Mouse (Mus musculus) heart, adult 2 months (tissue): ENCODE data around the gene Cilp. TPM values are rescaled to one million over a fixed set of nuclear protein-coding genes. Genes with fewer than 3 reads are reported as not detected.
A peak's percentile ranks its signal among the peaks of the same experiment; 100 is the strongest.

Experiments
- DNase-seq, 2 experiments: peaks; one replicate each; pipeline ENCODE4 v3.0.0; 2021
- H3K27ac ChIP-seq: fragments of 200-600 bp; 2 replicates; pipeline ENCODE4 v1.8.1; 2022
- H3K27me3 ChIP-seq: fragments of 200-500 bp; 2 replicates; pipeline ENCODE4 v1.6.1; 2012; ENCODE audit warnings: mild to moderate bottlenecking, low read length, inconsistent platforms, mixed read lengths; ENCODE audit not compliant: control insufficient read depth, insufficient read depth
- H3K36me3 ChIP-seq: fragments of 200-500 bp; 2 replicates; pipeline ENCODE4 v1.6.1; 2012; ENCODE audit warnings: low read length, inconsistent platforms; ENCODE audit not compliant: control insufficient read depth, insufficient read depth
- H3K4me1 ChIP-seq: fragments of 200-500 bp; 2 replicates; pipeline ENCODE4 v1.6.1; 2011; ENCODE audit warnings: low read length; ENCODE audit not compliant: control insufficient read depth, insufficient read depth
- H3K4me3 ChIP-seq: fragments of 200-600 bp; 2 replicates; pipeline ENCODE4 v1.8.1; 2022
- H3K79me2 ChIP-seq: fragments of 200-500 bp; replicated peaks from 2 replicates; pipeline ENCODE4 v1.6.1; 2012; ENCODE audit warnings: mild to moderate bottlenecking, inconsistent platforms, low read length, moderate library complexity, mixed read lengths; ENCODE audit not compliant: control insufficient read depth, insufficient read depth
- H3K9ac ChIP-seq: fragments of 200-500 bp; 2 replicates; pipeline ENCODE4 v1.6.1; 2012; ENCODE audit warnings: low read depth, mild to moderate bottlenecking, control low read depth, inconsistent platforms, low read length, mixed read lengths
- CTCF ChIP-seq: fragments of 200-600 bp; IDR thresholded peaks from 2 replicates; pipeline ENCODE4 v1.8.1; 2022; ENCODE audit warnings: antibody characterized with exemption, mild to moderate bottlenecking, moderate library complexity
- EP300 ChIP-seq: fragments of 200-500 bp; IDR thresholded peaks from 2 replicates; pipeline ENCODE4 v1.6.1; 2011; ENCODE audit warnings: low read depth, low read length, control low read depth; ENCODE audit not compliant: insufficient read depth
- POLR2A ChIP-seq: fragments of 200-500 bp; IDR thresholded peaks from 2 replicates; pipeline ENCODE4 v1.6.1; 2011; ENCODE audit warnings: mild to moderate bottlenecking, low read depth, low read length, control low read depth; ENCODE audit not compliant: insufficient read depth
- WGBS: fragments of 180-500 bp; shearing (Covaris S2); methylation state at CpG from one replicate; pipeline ENCODE4 v1.1.7; 2018; 5-methylcytosine and 5-hydroxymethylcytosine counted together
- intact Hi-C: fragments of 180-260 bp; cut with DNase I; formaldehyde crosslinking; loops from one replicate; pipeline ENCODE4 v1.15.1; 2025
- polyA plus RNA-seq: library from polyadenylated mRNA; depleted of rRNA; stranded (reverse); fragments of >200 nt; gene quantifications from 2 replicates; pipeline ENCODE4 v1.2.3, GENCODE M21; 2012
- total RNA-seq, 2 experiments: library from RNA; stranded (reverse); gene quantifications; 2 replicates each; pipeline ENCODE4 v1.2.3; 2021

Gene Cilp
- total and polyA plus RNA-seq, 3 experiments, result 3.0 to 4.8 (median 4.8) TPM

DNA sequence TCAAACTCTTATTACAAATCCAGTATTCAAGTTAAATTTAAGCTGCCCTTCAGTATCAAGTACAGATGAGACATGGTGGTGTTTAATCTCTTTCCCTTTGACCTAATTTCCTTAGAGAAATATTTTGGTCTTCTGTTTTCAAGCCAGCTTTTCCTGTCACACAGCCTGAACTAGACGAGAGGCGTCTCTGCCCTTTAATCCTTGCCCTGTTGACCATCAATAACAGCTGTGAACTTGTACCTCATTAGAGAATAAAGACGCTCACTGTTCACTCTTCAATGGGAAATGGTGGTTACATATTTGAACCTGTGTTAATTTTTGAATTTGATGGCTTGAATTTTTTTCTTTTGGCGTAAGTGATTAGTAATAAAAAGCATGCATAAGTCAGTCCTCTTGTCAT lies 39.3 kb downstream of the Cilp start:
- Histone ChIP-seq H3K36me3 (peaks cover 53% of the 10 kb centered on the region), H3K9ac (no peak overlapping the region), H3K4me3 (no peak overlapping the region), H3K27ac (peak overlapping the region; percentile 53), H3K4me1 (peaks cover 13% of the 10 kb centered on the region), H3K27me3 (no peaks in the 10 kb centered on the region), H3K79me2 (no peaks in the 10 kb centered on the region; the same call in 1 of the 2 replicates)
- 24% methylated on average over 4 of the region's 4 CpGs for WGBS
- no peak for TF ChIP-seq EP300
- TF ChIP-seq CTCF, result no peak
- TF ChIP-seq POLR2A, result no peak
- intact Hi-C loops, result no loop called here
- no peak for DNase-seq

DNA sequence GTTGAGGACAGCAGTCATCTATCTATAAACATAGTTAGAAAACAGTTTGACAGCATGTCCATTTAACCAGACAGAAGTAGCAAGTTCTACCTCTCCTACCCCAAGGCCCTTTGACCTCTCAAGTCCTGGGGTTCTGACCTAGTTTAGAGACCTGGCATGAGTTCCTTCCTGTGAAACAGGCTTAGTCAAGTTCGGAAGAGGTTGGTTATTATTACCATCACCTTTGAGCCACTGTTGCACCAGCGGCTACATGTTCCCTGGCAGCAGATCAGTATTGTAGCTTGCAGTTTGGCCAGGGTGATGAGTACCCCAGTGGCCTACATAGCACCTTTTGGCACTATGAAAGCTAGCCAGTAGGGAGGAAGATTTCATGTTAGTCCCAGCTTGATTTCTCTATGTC lies 41.7 kb downstream of the Cilp start:
- H3K79me2 ChIP-seq, result no peaks in the 10 kb centered on the region; the same call in 1 of the 2 replicates
- DNase-seq, result peak in 1 of 2 experiments; percentile 59
- H3K27ac ChIP-seq, result peak overlapping the region; percentile 60
- TF ChIP-seq CTCF, result no peak
- 0 out of 2 replicates have a peak, but pooled peaks have one; percentile 18 for TF ChIP-seq EP300
- no peak for TF ChIP-seq POLR2A
- H3K9ac ChIP-seq, result no peak overlapping the region
- intact Hi-C loops, result no loop called here
- peaks cover 45% of the 10 kb centered on the region for H3K36me3 ChIP-seq
- 56% methylated on average over 2 of the region's 2 CpGs for WGBS
- H3K4me3 ChIP-seq, result no peak overlapping the region
- peaks cover 12% of the 10 kb centered on the region for H3K4me1 ChIP-seq
- no peaks in the 10 kb centered on the region for H3K27me3 ChIP-seq

DNA sequence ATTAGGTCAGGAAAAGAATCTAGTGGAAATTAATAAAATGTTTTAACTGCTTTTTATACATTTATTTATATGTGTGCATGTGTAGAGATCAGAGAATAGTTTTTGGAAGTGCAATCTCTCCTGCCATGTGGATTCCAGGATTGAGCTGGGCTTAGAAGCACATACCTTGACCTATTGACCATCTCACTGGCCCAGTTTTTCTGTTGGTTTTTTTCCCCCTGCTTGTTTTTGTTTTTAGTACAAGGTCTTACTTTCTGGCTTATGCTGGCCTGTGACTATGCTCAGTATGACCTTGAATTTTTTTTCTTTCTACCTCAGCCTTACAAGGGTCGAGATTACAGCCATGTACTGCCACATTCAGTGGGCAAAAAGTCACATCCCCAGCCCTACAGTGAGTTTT lies 43.0 kb downstream of the Cilp start:
- Histone ChIP-seq H3K36me3 (peaks cover 38% of the 10 kb centered on the region), H3K79me2 (no peaks in the 10 kb centered on the region; the same call in 1 of the 2 replicates), H3K4me3 (no peak overlapping the region), H3K9ac (no peak overlapping the region), H3K4me1 (peaks cover 12% of the 10 kb centered on the region), H3K27me3 (no peaks in the 10 kb centered on the region), H3K27ac (no peak overlapping the region)
- WGBS, result 55% methylated on average over 1 of the region's 1 CpGs
- DNase-seq, result no peak
- TF ChIP-seq CTCF (no peak), POLR2A (no peak), EP300 (no peak)
- intact Hi-C loops, result no loop called here

DNA sequence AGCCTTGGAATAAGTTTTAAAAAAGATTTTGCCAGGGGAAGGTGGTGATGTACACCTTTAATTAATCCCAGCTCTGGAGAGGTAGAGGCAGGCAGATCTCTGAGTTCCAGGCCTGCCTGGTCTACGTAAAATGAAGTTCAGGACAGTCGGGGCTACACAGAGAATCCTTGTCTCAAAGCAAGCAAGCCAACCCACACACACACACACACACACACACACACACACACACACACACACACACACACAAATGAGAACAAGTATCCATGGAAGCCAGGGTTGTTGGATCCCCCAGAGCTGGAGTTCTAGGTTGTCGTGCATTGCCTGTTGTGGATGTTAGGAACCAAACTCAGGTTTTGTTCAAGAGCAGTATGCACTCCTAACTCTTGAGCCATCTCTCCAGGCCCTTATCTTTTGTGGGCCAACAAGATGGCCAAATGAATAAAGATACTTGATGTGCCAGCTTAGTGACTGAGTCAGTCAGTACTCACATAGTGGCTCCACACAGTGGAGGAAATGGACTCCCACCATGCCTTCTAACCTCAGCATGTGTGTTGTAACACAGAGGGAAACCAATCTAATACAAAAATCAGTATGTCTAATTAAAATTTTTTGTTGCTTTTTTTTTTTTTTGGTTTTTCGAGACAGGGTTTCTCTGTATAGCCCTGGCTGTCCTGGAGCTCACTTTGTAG lies 47.8 kb downstream of the Cilp start:
- no peak overlapping the region for H3K9ac ChIP-seq
- peaks cover 12% of the 10 kb centered on the region for H3K36me3 ChIP-seq
- H3K79me2 ChIP-seq, result no peaks in the 10 kb centered on the region; the same call in 1 of the 2 replicates
- TF ChIP-seq EP300, result no peak
- no peak for TF ChIP-seq POLR2A
- TF ChIP-seq CTCF, result no peak
- no peak overlapping the region for H3K27ac ChIP-seq
- WGBS, result 94% methylated on average over 4 of the region's 4 CpGs
- DNase-seq, result no peak
- H3K27me3 ChIP-seq, result no peaks in the 10 kb centered on the region
- H3K4me3 ChIP-seq, result no peak overlapping the region
- intact Hi-C loops, result no loop called here
- no peaks in the 10 kb centered on the region for H3K4me1 ChIP-seq

DNA sequence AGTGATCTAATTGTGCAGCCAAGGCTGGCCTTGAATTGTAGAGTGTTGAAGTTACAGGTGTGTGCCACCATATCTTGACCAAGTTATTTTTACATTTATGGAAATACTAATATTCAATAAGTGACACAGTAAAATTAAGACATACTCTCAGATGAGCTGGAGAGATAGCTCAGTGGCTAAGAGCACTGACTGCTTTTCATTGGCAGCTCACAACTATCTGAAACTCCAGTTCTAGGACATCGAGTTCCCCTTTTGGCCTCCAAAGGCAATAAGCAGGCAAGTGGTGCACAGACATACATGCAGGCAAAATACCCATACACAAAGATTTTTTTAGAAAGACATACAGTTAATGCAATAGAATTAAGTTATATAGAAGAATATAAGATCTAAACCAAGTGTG lies 48.9 kb downstream of the Cilp start:
- H3K36me3 ChIP-seq, result peaks cover 6% of the 10 kb centered on the region
- no peak overlapping the region for H3K4me3 ChIP-seq
- no peaks in the 10 kb centered on the region for H3K4me1 ChIP-seq
- no peak overlapping the region for H3K9ac ChIP-seq
- intact Hi-C loops, result no loop called here
- no peaks in the 10 kb centered on the region; the same call in 1 of the 2 replicates for H3K79me2 ChIP-seq
- WGBS, result 95% methylated on average over 1 of the region's 1 CpGs
- no peak for TF ChIP-seq EP300
- TF ChIP-seq POLR2A, result no peak
- no peak for TF ChIP-seq CTCF
- no peak for DNase-seq
- no peak overlapping the region for H3K27ac ChIP-seq
- H3K27me3 ChIP-seq, result no peaks in the 10 kb centered on the region

DNA sequence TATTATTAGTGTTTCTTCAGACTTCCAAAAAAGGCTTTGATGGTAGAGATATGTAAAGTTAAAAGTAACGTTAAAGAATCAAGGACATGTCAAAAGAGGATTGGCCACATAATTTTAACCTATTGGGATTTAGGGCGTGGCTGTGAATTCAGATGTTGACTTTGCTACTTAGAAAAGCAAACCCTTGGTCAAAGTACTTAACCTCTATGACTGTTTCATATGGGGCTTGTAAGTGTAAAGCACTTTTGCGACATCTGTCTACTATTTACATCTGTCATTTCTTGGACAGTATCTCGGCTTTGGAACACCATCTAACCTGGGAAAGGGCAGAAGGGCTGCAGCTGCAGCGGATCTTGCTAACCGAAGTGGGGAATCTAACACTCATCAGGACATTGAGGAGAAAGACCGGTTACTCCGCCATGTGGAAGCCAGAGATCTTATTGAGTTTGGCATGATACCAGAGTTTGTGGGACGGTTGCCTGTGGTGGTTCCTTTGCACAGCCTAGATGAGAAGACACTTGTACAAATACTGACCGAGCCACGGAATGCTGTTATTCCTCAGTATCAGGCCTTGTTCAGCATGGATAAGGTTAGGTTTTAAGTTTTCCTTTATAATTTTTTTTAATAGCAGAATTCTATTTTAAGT lies 57.4 kb downstream of the Cilp start:
- Histone ChIP-seq H3K27me3 (no peaks in the 10 kb centered on the region), H3K9ac (no peak overlapping the region), H3K36me3 (peaks cover 6% of the 10 kb centered on the region), H3K27ac (no peak overlapping the region), H3K4me3 (no peak overlapping the region), H3K4me1 (no peaks in the 10 kb centered on the region), H3K79me2 (no peaks in the 10 kb centered on the region)
- TF ChIP-seq POLR2A, result no peak
- TF ChIP-seq EP300, result no peak
- TF ChIP-seq CTCF, result no peak
- no peak for DNase-seq
- 72% methylated on average over 11 of the region's 11 CpGs for WGBS
- intact Hi-C loops, result no loop called here
